In the genomic region with DNA sequence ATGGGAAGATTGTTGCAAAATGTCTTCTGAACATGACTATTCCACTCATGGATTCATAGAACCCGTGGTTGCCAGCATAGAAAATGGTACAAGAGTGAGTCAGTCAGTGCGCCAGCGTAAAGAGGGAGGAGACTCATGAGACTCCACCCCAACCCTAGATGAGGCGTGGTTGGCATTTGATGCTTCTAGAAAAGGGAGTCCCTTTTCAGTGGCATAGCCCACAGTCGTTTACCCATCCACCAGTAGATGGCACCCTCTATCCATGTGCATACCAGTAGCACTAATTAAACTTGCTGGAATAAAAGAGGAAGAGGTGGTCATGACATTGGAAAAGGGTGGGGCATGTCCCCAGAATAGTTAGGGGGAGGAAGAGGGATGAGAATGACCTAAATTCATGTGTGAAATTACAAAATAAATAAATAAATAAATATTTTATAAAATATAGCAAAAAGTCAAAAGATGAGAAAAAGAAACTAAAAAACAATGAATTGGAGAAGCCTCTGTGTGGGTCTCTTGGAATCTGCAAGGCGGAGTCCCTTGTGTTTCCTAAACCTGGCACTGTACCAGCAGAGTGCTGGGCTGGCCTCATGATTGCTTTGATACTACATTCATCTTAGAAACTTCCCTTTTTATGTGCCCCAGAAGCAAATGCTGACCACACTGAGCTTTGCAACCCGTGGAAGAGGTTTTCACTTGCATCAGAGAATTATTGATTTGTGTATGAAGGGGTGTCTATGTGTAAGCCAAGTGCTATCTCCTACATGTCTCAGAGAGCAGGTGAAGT, we compare ENCODE assay signal across 7 mouse cellular contexts. TPM values are rescaled to one million over a fixed set of nuclear protein-coding genes. Genes with fewer than 3 reads are reported as not detected.
DNase-seq lines count a peak whose midpoint lies in the region; ATAC-seq lines count a peak whose summit lies in the region.

No protein-coding gene starts in this region.

- 28% methylated on average over 7 of the region's 7 CpGs for WGBS in intestine, embryonic 14.5 days

- H3K36me3 ChIP-seq in intestine, embryonic 14.5 days (ENCODE audit: control insufficient read depth, insufficient read depth, low read length): no peaks in the 10 kb centered on the region

- intact Hi-C loops in gastrocnemius, postnatal 36 days (cut with DNase I): loop anchor here (2.0 to 10.0 kb wide), 2 partner anchors 217 to 647 kb away; no protein-coding TSS in a partner anchor
- intact Hi-C loops in left cerebral cortex, postnatal 14 days (cut with DNase I): loop anchor here (1.0 to 10.0 kb wide), 4 partner anchors 54 to 637 kb away; partner anchors contain the start of gene Spon1

- H3K4me1 ChIP-seq in intestine, embryonic 14.5 days (replicated peaks; ENCODE audit: control insufficient read depth, insufficient read depth, low read length): no peaks in the 10 kb centered on the region

- ATAC-seq in intestine, embryonic 14.5 days (replicated peaks; ENCODE audit: low FRiP score, low TSS enrichment, low read depth): peak; percentile 83

- H3K27me3 ChIP-seq in intestine, embryonic 14.5 days (replicated peaks; ENCODE audit: control insufficient read depth, insufficient read depth, low read length): no peaks in the 10 kb centered on the region

- H3K4me2 ChIP-seq in intestine, embryonic 14.5 days (ENCODE audit: low read length): no peak overlapping the region

- peak; percentile 90 for DNase-seq in adrenal gland, adult 2 months
- peak; percentile 91 for DNase-seq in embryo, embryonic 10.5 days (ENCODE audit: low spot score)
- peak; percentile 27 to 54 for DNase-seq in gastrocnemius, postnatal 36 days
- peak; percentile 75 for DNase-seq in intestine, embryonic 14.5 days (ENCODE audit: low spot score)
- peak; percentile 78 to 84 for DNase-seq in left cerebral cortex, postnatal 14 days (ENCODE audit: low spot score in 2 of 2)
- peak; percentile 86 for DNase-seq in mesoderm, embryonic 11.5 days (ENCODE audit: low read depth, low spot score)
- peak; percentile 75 for DNase-seq in skeletal muscle tissue, adult 2 months (ENCODE audit: low read depth, low spot score)

- no peak overlapping the region for H3K27ac ChIP-seq in intestine, embryonic 14.5 days (ENCODE audit: low read depth)

- H3K4me3 ChIP-seq in intestine, embryonic 14.5 days (ENCODE audit: low read depth, low read length): no peak overlapping the region

- no peaks in the 10 kb centered on the region for H3K9me3 ChIP-seq in intestine, embryonic 14.5 days (ENCODE audit: control insufficient read depth, low read length)

- no peak overlapping the region for H3K9ac ChIP-seq in intestine, embryonic 14.5 days (ENCODE audit: low read length)

RNA-seq across cellular contexts. Expression of gene Btbd10, which starts 8.9 kb away (rescaled TPM):
- total RNA-seq in adrenal gland, adult 2 months (2021): 10 to 100 TPM; 13.3 to 15.4 TPM
- polyA plus RNA-seq in adrenal gland, adult 2 months (2012; rRNA removed): 24.5 and 27.8 TPM in 2 replicates
- total RNA-seq in gastrocnemius, postnatal 36 days (2021): 1 to 10 TPM; 4.9 to 6.3 TPM
- 19.5 and 23.6 TPM in 2 replicates for polyA plus RNA-seq in intestine, embryonic 14.5 days (2014; fragmentation: Nextera tagmentation; extraction: Ambion mirVana)
- 10 to 100 TPM; 80.2 to 81.4 TPM for total RNA-seq in left cerebral cortex, postnatal 14 days (2021)

RNA-seq across cellular contexts. Expression of gene Pth, which starts 10.3 kb away (rescaled TPM):
- total RNA-seq in adrenal gland, adult 2 months (2021): not detected
- not detected in 2 replicates for polyA plus RNA-seq in adrenal gland, adult 2 months (2012; rRNA removed)
- total RNA-seq in gastrocnemius, postnatal 36 days (2021): not detected
- not detected in 2 replicates for polyA plus RNA-seq in intestine, embryonic 14.5 days (2014; fragmentation: Nextera tagmentation; extraction: Ambion mirVana)
- not detected for total RNA-seq in left cerebral cortex, postnatal 14 days (2021)

Comparison
In these comparisons a context has a peak if more than half of its experiments do, and no peak if none do; other contexts are left out.
1. DNase-seq: peak in every context shown above with its lines; median percentile 91 in embryo, embryonic 10.5 days; 90 in adrenal gland, adult 2 months; 86 in mesoderm, embryonic 11.5 days; 81 in left cerebral cortex, postnatal 14 days; 75 in intestine, embryonic 14.5 days; 75 in skeletal muscle tissue, adult 2 months; 40 in gastrocnemius, postnatal 36 days.
2. RNA of gene Btbd10, which starts 8.9 kb away (total RNA-seq): 80.2 to 81.4 TPM in left cerebral cortex, postnatal 14 days; 13.3 to 15.4 TPM in adrenal gland, adult 2 months and 4.9 to 6.3 TPM in gastrocnemius, postnatal 36 days; every median in the first group is over 4 times any median in the second.